Mouse (Mus musculus): ENCODE results near the gene Tubb5. TPM values are rescaled to one million over a fixed set of nuclear protein-coding genes. Genes with fewer than 3 reads are reported as not detected.

The Tubb5 gene
- polyA plus RNA-seq (2014; fragmentation: Nextera tagmentation; extraction: Ambion mirVana): 1,543 and 1,545 TPM in 2 replicates

DNA sequence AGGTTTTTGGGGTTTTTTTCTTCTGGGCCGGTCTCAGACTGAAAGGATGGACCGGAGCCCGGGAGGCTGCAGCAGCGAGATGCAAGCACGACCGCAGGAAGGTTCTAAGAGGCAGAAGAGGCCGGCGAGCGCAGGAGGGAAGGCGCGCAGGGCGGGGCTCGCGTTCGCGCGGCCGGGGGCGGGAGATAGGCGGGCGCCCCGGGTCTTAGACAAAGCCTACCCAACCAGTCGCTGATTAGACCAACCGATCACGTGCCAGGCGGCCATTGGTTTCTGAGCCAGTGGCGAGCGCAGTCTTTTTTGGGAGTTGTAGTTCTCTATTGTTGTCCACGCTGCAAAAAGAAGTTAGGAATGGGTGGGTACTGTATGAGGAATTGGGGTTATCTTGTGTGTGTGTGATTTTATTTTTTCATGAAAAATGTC is at the start of gene Tubb5:
Gene Tubb5 (minus strand): TSS at position 185 of the 423 bp plus-strand sequence.
- Histone ChIP-seq H3K4me1 (ENCODE audit: control insufficient read depth, insufficient read depth, low read length) (peaks cover 18% of the 10 kb centered on the region), H3K27me3 (ENCODE audit: control insufficient read depth, insufficient read depth, low read length) (no peaks in the 10 kb centered on the region), H3K27ac (ENCODE audit: low read depth, low read length) (peak within 1 kb of the TSS; percentile 93), H3K4me2 (ENCODE audit: low read depth) (peak within 1 kb of the TSS; percentile 88), H3K9me3 (ENCODE audit: control insufficient read depth, low read length) (no peaks in the 10 kb centered on the region), H3K36me3 (ENCODE audit: control insufficient read depth, insufficient read depth, low read length) (peaks cover 20% of the 10 kb centered on the region), H3K9ac (ENCODE audit: low read length) (peak within 1 kb of the TSS; percentile 95), H3K4me3 (ENCODE audit: low read depth, low read length) (peak within 1 kb of the TSS; percentile 76)
- whole genome bisulfite sequencing: under 1% methylated on average over 29 of the region's 29 CpGs
- DNase-seq (ENCODE audit: low spot score): peak; percentile 97
- ATAC-seq (ENCODE audit: insufficient read depth, low FRiP score, low TSS enrichment): peak; percentile 70

DNA sequence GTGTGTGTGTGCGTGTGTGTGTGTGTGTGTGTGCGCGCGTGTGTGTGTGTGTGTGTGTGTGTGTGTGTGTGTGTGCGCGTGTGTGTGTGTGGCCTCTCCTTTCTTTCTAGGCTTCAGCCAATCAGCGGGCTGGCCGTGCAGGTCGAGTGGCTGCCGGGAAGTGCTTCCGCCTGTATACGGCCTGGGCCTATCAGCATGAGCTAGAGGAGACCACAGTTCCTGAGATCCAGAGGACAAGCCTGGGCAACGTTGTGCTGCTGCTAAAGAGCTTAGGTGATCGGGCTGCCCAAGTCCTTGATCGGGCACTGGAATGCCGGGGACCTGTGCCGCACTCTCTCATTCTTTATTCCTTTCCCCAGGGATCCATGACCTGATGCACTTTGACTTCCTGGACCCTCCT is 49.6 kb upstream of the Tubb5 start:
- no peak for DNase-seq (ENCODE audit: low spot score)
- Histone ChIP-seq H3K4me3 (ENCODE audit: low read depth, low read length) (no peak overlapping the region), H3K27me3 (ENCODE audit: control insufficient read depth, insufficient read depth, low read length) (no peaks in the 10 kb centered on the region), H3K36me3 (ENCODE audit: control insufficient read depth, insufficient read depth, low read length) (peaks cover 28% of the 10 kb centered on the region), H3K9ac (ENCODE audit: low read length) (no peak overlapping the region), H3K9me3 (ENCODE audit: control insufficient read depth, low read length) (no peaks in the 10 kb centered on the region), H3K27ac (ENCODE audit: low read depth, low read length) (no peak overlapping the region), H3K4me1 (ENCODE audit: control insufficient read depth, insufficient read depth, low read length) (no peaks in the 10 kb centered on the region), H3K4me2 (ENCODE audit: low read depth) (no peak overlapping the region)
- 88% methylated on average over 11 of the region's 17 CpGs for WGBS
- no peak for ATAC-seq (ENCODE audit: insufficient read depth, low FRiP score, low TSS enrichment)

DNA sequence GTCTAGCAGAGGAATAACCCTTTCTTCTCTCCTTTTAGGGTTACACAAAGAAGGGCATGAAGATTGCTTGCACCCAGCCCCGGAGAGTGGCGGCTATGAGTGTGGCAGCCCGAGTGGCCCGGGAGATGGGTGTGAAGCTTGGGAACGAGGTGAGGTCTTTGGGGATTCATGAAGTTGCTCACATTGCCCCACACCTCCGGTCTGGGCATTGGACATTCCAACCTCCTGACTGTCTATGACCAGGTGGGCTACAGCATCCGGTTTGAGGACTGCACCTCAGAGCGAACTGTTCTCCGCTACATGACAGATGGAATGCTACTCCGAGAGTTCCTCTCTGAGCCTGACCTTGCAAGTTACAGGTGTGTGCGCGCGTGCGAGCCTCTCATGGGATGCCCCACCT is 45.7 kb upstream of the Tubb5 start:
- 94% methylated on average over 14 of the region's 14 CpGs for WGBS
- ATAC-seq (ENCODE audit: insufficient read depth, low FRiP score, low TSS enrichment): no peak
- Histone ChIP-seq H3K27ac (ENCODE audit: low read depth, low read length) (no peak overlapping the region), H3K27me3 (ENCODE audit: control insufficient read depth, insufficient read depth, low read length) (no peaks in the 10 kb centered on the region), H3K9ac (ENCODE audit: low read length) (no peak overlapping the region), H3K4me1 (ENCODE audit: control insufficient read depth, insufficient read depth, low read length) (peaks cover 5% of the 10 kb centered on the region), H3K4me2 (ENCODE audit: low read depth) (no peak overlapping the region), H3K9me3 (ENCODE audit: control insufficient read depth, low read length) (no peaks in the 10 kb centered on the region), H3K4me3 (ENCODE audit: low read depth, low read length) (no peak overlapping the region), H3K36me3 (ENCODE audit: control insufficient read depth, insufficient read depth, low read length) (peaks cover 27% of the 10 kb centered on the region)
- DNase-seq (ENCODE audit: low spot score): no peak

DNA sequence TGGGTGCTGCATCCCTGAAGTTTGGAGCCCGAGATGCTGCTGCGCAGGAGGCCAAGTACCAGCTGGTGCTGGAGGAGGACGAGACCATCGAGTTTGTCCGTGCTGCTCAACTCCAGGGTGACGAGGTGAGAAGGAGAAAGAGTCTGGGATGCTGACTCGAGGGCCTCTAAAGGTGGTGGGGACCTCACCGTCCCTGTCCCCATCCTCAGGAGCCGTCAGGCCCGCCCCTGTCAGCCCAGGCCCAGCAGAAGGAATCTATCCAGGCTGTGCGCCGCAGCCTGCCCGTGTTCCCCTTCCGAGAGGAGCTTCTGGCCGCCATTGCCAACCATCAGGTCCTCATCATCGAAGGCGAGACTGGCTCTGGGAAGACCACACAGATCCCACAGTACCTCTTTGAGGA is 44.8 kb upstream of the Tubb5 start:
- ATAC-seq (ENCODE audit: insufficient read depth, low FRiP score, low TSS enrichment): no peak
- Histone ChIP-seq H3K4me3 (ENCODE audit: low read depth, low read length) (no peak overlapping the region), H3K4me1 (ENCODE audit: control insufficient read depth, insufficient read depth, low read length) (peaks cover 5% of the 10 kb centered on the region), H3K4me2 (ENCODE audit: low read depth) (no peak overlapping the region), H3K9ac (ENCODE audit: low read length) (no peak overlapping the region), H3K27me3 (ENCODE audit: control insufficient read depth, insufficient read depth, low read length) (no peaks in the 10 kb centered on the region), H3K9me3 (ENCODE audit: control insufficient read depth, low read length) (no peaks in the 10 kb centered on the region), H3K27ac (ENCODE audit: low read depth, low read length) (no peak overlapping the region), H3K36me3 (ENCODE audit: control insufficient read depth, insufficient read depth, low read length) (peaks cover 22% of the 10 kb centered on the region)
- 88% methylated on average over 17 of the region's 17 CpGs for WGBS
- DNase-seq (ENCODE audit: low spot score): no peak

DNA sequence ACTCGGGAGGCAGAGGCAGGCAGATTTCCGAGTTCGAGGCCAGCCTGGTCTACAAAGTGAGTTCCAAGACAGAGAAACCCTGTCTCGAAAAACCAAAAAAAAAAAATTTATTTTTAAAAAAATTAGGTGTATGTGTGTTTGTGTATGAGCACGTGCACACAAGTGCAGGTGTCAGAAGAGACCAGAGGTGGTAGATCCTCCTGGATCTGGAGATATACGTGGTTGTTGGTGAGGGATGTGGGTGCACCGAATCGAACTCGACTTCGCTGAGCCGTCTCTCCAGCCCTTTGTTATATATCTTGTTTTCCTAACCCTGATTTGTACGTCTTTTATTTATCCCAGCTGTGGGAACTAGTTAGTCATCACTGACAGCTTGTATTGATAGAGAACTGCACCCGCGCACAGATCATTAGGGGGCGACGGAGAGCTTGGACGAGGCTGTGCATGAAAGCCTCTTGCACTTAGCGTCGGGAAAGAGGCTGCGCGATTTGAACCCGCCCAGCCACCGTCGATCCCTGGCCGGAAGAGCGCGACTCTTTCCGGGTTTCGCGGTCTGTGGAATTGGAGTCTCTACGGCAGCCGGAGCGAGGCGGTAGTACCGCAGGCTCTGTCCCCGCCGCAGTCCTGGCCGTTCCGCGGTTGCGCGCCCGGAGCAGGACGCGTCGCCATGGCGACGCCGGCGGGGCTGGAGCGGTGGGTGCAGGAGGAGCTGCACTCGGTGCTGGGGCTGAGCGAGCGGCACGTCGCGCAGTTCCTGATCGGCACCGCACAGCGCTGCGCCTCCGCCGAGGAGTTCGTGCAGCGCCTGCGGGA is 41.3 kb upstream of the Tubb5 start, which contains the start of gene Dhx16:
Gene Dhx16 (plus strand): TSS at position 575 of the 813 bp plus-strand sequence.
- Histone ChIP-seq H3K36me3 (ENCODE audit: control insufficient read depth, insufficient read depth, low read length) (peaks cover 14% of the 10 kb centered on the region), H3K9ac (ENCODE audit: low read length) (peak within 1 kb of the TSS; percentile 84), H3K27me3 (ENCODE audit: control insufficient read depth, insufficient read depth, low read length) (no peaks in the 10 kb centered on the region), H3K27ac (ENCODE audit: low read depth, low read length) (no peak within 1 kb of the TSS), H3K9me3 (ENCODE audit: control insufficient read depth, low read length) (no peaks in the 10 kb centered on the region), H3K4me2 (ENCODE audit: low read depth) (peak within 1 kb of the TSS; percentile 76), H3K4me3 (ENCODE audit: low read depth, low read length) (peak within 1 kb of the TSS; percentile 97), H3K4me1 (ENCODE audit: control insufficient read depth, insufficient read depth, low read length) (peaks cover 5% of the 10 kb centered on the region)
- DNase-seq (ENCODE audit: low spot score) (peak; percentile 97), ATAC-seq (ENCODE audit: insufficient read depth, low FRiP score, low TSS enrichment) (peak; percentile 89)
- 6% methylated on average over 66 of the region's 66 CpGs for WGBS

DNA sequence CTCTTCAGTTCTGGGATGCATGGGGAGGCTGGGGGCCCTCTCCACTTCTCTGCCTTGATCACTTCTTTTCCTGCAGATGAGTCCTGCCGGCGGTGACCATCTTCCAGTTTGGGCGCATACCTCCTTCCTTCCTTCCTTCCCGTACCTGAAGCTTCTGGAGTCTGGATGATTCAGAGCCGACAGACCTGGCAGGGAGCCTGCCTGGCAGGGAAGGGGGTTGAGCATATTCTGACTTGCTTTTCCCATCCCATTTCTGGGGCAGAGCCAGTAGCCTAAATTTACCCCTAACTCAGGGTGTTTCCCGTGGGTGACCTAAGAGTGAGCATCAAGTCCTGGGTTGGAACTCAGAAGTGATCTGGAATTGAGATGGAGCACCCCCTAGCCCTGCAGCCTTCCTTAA is 36.6 kb upstream of the Tubb5 start:
- 88% methylated on average over 6 of the region's 6 CpGs for WGBS
- Histone ChIP-seq H3K4me2 (ENCODE audit: low read depth) (no peak overlapping the region), H3K27me3 (ENCODE audit: control insufficient read depth, insufficient read depth, low read length) (no peaks in the 10 kb centered on the region), H3K36me3 (ENCODE audit: control insufficient read depth, insufficient read depth, low read length) (peaks cover 17% of the 10 kb centered on the region), H3K9me3 (ENCODE audit: control insufficient read depth, low read length) (no peaks in the 10 kb centered on the region), H3K4me3 (ENCODE audit: low read depth, low read length) (no peak overlapping the region), H3K27ac (ENCODE audit: low read depth, low read length) (no peak overlapping the region), H3K9ac (ENCODE audit: low read length) (no peak overlapping the region), H3K4me1 (ENCODE audit: control insufficient read depth, insufficient read depth, low read length) (peaks cover 12% of the 10 kb centered on the region; the same call in 1 of the 2 replicates)
- no peak for DNase-seq (ENCODE audit: low spot score)
- no peak for ATAC-seq (ENCODE audit: insufficient read depth, low FRiP score, low TSS enrichment)

DNA sequence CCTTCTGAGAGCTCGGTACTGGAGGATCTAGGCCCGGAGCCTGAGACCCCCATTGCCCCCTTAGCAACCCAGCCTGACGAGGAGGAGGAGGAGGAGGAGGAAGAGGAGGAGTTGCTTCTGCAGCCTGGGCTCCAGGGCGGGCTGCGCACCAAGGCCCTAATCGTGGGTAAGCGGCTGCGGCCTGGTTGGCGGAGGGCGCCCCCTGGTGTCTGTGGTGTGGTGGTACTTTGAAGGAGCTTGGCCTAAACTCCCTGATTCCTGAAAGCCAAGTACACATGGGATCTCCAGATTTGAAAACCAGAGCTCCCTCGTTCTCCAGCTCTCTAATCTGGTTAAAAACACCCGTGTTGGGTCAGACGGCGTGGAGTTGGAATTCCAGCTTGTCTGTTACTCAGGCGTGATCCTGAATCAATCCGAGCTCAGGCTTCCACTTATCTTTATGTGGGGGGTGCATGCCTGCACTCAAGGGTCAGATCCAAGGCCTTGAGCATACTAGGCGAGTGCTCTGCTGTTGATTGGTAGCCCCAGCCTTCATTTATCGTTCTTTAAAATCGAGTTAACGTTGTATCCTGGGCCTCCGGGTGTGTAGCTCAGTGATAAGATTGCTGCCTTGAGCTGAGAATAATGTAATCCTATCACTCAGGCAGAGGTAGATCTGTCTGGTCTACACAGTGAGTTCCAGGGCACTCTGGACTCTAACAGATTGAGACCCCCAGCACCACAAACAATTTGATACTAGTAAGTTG is 35.8 kb upstream of the Tubb5 start:
- Histone ChIP-seq H3K4me2 (ENCODE audit: low read depth) (peak overlapping the region; percentile 22; the same call in 1 of the 2 replicates), H3K27ac (ENCODE audit: low read depth, low read length) (no peak overlapping the region)
- ATAC-seq (ENCODE audit: insufficient read depth, low FRiP score, low TSS enrichment): no peak

DNA sequence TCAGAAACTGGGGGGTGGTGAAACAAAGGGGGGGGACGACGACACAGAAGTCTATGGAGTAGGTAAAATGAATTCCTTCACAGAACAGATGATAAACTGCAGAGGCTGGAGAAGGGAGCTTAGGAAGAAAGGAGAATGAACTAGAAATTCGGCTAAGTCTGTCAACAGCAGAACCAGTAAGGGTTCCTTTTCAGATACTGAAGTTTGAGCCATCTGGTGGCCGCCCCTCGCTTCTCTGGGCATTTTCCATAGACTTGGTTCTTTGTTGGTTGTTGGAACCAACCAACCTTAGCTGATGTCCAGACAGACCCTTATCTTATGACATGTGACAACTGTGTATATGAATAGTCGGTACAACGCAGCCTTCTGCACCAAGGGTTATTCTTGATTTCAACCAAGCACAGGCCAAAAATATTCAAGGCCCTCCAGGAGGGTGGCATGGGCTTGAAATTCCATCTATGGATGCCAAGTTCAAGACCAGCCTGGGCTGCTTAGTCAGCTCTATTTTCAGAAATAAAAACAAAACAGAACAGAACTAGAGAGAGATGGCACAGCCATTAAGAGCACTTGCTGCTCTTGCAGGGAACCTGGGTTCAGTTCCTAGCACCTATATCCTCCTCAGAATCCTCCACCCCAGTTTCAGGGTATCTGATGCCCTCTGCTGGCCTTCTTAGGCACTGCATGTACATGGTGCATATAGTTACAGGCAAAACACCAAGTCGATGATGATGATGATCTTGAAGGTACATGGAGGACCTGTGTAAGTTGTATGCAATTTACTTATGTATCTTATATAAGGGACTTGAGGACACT is 33.0 kb upstream of the Tubb5 start:
- peaks cover 37% of the 10 kb centered on the region for H3K4me1 ChIP-seq (ENCODE audit: control insufficient read depth, insufficient read depth, low read length)
- peak overlapping the region; percentile 86 for H3K4me2 ChIP-seq (ENCODE audit: low read depth)
- H3K4me3 ChIP-seq (ENCODE audit: low read depth, low read length): 0 out of 2 replicates have a peak overlapping the region, but pooled peaks have one; percentile 6
- H3K27ac ChIP-seq (ENCODE audit: low read depth, low read length): no peak overlapping the region
- ATAC-seq (ENCODE audit: insufficient read depth, low FRiP score, low TSS enrichment): no peak
- no peak for DNase-seq (ENCODE audit: low spot score)
- WGBS: 86% methylated on average over 8 of the region's 8 CpGs
- no peaks in the 10 kb centered on the region for H3K27me3 ChIP-seq (ENCODE audit: control insufficient read depth, insufficient read depth, low read length)
- no peak overlapping the region for H3K9ac ChIP-seq (ENCODE audit: low read length)
- peaks cover 12% of the 10 kb centered on the region for H3K36me3 ChIP-seq (ENCODE audit: control insufficient read depth, insufficient read depth, low read length)
- no peaks in the 10 kb centered on the region for H3K9me3 ChIP-seq (ENCODE audit: control insufficient read depth, low read length)

More for the DNA sequence above, 35.8 kb upstream of the Tubb5 start:
- Histone ChIP-seq H3K4me1 (ENCODE audit: control insufficient read depth, insufficient read depth, low read length) (peaks cover 18% of the 10 kb centered on the region), H3K9me3 (ENCODE audit: control insufficient read depth, low read length) (no peaks in the 10 kb centered on the region), H3K27me3 (ENCODE audit: control insufficient read depth, insufficient read depth, low read length) (no peaks in the 10 kb centered on the region), H3K4me3 (ENCODE audit: low read depth, low read length) (no peak overlapping the region), H3K9ac (ENCODE audit: low read length) (no peak overlapping the region), H3K36me3 (ENCODE audit: control insufficient read depth, insufficient read depth, low read length) (peaks cover 17% of the 10 kb centered on the region)
- WGBS: 31% methylated on average over 21 of the region's 21 CpGs
- DNase-seq (ENCODE audit: low spot score): peak; percentile 88
